Mouse (Mus musculus) ovary, postnatal 10 days (tissue): Measurements from ENCODE around the gene Swap70.

ENCODE experiments used
- DNase-seq: peaks from one replicate; pipeline ENCODE4 v3.0.0; 2022; ENCODE audit warnings: low spot score

Swap70 gene

DNA sequence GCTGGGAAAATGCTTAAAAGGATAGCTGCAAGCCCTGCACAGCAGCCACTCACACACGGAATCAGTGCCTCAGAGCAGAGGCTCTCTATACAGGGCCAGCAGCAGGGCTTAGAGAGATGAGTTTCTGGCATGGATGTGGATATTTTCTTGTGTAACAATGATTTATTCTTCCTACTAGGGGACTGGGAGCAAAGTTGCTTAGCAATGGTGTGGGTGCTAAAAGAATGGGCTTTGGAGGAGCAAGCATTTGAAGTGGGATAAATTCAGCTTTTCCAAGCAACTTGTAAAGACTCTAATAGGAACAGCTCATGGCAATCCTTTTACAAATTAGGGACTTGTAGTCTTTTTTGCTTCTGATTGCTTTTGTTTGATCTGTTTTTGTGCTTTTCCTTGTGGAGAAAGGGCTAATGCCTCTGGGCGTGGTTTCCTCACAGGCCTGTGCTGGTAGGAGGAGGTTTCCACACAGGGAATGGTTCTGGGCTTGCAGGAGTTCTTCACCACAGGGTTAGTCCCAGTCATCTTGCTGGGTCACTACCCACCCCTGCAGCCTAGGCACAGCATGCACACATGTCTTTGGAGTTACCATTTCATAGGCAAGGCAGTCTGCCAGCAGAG lies 16.4 kb downstream of the Swap70 start:
- DNase-seq: no peak

DNA sequence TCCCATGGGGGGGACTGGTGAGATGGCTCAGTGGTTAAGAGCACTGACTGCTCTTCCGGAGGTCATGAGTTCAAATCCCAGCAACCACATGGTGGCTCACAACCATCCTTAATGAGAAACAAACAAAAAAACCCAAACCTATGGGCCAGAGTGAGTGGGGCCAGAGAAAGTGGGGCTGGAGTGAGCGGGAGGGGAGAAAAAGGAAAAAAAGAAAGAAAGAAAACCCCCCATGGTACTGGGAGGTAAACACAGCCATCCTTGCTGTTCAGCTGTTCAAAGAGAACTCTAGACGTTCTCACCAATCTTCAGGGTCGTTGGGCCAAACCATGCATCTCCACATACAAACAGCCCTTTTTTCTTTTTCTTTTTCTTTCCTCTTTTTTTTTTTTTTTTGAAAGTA lies 18.1 kb downstream of the Swap70 start:
- no peak for DNase-seq

DNA sequence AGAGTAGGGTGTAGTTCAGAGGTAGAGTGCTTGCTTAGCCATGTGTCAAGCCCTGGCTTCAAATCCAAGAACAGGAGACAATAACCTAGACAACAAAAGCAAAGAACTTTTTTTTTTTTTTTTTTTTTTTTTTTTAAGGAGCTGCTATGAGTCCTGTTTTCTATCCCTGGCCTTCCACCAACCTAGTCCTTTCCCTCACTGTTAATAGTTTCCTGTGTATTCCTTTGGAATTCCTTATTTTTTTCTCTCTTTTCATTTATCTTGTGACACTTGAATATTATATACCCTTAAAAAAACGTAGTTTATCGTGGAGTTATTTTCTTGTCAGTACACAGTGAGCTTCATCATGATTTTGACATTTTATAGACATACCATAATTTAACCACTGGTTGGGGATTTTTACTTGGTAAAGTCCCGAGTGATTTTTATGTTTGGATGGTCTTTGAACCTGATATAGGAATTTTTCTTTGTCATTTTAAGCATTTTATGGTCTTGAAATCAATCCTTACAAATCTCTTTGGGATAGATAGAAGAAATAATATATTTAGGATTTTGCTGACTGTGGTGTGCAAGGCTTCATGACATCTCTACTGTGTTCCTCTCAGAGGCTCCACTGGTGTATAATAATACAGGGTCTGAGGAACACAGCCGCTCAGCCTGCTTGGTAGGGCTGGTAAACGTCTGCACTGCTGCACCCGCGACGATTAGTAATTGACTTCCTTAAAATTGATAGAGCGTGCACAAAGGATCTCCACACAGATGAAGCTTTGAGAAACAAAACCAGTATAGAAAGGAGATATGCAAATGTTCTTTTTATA lies 20.2 kb downstream of the Swap70 start:
- no peak for DNase-seq

DNA sequence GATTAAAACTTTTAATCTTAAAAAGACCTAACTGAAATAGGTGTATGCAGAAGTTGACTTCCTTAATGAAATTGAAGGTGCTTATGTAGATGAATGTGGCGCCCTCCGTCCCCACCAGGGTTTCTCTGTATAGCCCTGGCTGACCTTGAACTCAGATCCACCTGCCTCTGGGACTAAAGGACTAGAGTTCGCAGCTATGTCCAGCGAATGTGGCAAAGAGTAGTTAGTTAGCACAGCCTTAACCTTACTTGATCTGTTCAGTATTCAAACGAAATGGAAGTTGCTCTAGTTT lies 20.7 kb downstream of the Swap70 start:
- no peak for DNase-seq

DNA sequence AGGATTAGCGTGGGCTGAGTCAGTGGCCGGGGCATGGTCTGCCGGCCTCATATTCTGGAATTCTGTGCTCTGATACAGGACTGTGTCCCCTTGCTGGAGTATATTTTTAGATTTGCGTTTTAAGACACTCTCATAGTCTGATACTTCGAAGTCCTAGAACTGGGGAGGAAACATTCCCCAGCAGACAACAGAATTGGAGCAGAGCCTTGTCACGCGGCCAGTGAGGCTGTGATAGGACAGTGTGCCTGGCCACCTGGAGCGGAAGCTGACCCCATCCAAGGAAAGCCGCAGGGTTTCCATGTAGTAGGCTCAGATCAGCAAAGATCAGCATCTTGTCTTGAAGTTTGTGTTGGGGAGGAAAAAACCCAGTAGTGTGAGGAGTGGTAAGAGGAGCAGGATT lies 23.6 kb downstream of the Swap70 start:
- DNase-seq: no peak

DNA sequence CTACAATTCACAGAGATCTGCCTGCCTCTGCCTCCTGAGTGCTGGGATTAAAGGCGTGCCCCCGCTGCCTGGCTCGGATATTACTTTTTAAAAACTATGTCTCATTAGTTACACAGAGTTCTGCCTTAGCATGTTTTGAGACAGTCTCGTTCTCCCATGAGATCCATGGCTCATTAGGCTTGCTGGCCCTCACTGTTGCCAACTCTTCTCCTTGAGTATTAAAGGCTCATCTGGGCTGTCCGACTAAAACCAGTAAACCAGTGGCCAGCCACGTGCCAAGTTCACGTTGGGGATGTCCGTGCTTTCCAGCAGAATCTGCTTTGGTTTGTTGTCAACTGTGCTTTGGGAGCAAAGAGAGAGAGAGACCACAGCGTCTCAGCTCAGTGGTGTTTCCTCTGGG lies 25.0 kb downstream of the Swap70 start:
- DNase-seq: no peak

DNA sequence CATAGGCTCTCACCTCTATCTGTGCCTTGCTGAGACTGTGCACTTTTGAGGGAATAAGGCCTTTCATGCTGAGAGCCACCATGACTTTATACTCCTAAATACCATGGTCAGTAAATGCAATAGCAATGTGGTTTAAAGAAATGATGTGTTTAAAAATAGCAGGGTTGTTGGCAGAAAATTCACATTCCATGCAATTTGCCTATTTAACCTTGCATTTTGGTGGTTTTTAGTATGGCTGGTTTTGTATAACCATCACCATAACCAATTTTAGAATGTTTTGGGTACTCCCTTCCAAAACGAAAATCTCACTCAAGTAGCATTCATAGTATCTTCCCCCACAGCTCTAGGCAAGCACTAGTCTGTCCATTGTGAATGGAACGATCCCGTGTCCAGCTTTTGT lies 26.3 kb downstream of the Swap70 start:
- no peak for DNase-seq

DNA sequence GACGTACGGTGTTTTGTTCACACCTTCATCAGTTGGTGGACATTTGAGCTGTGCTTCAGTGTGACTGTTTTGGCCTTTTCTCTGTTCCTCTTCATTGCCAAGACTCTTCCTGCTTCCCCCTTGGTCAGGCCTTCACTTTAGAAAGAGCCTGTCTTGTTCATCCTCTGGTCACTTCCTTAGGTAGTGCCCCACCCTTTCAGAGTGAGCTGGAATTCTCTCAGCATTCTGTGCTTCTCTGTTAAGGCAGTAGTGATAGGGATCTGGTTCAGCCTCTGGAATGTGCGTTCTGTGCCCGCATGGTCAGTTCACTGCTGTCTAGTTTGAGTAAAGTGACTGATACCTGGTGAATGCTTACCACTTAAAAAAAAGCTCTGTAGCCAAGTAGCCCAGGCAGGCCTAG lies 27.2 kb downstream of the Swap70 start:
- no peak for DNase-seq

DNA sequence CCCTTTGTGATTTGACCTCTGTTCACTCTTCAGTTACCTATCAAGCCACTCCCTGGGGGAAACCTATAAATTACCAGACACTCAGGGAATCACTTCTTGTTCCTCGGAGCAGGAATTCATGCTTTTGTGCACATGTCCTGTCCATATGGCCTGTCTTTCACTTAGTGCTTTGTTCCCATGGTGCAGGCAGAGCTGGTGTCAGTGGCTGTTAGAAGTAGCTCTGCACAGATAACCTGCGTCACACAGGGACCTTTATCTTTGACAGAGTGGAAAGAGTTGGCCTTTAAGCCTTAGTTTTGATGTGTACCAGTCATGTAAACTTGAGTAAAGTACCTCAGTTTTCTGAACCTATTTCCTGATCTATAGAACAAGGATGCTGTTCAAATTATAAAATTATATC lies 32.4 kb downstream of the Swap70 start:
- no peak for DNase-seq

DNA sequence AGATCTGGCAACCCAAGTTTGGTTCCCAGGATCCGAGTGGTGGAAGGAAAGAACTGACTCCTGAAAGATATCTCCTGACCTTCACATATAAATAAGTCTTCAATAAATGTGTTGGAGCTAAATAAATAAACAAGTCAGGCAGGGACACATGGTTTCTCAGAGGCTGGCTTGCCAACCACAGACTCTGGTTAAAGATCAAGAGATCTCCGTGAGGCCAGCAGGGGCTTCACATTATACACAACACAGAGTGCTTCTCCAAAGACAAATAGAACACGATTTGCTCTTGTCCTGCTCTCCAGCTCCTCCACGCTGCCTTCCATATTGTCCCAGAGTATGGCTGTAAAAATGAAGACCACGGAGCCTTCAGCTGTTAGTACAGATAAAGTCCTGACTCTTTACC lies 32.9 kb downstream of the Swap70 start:
- DNase-seq: no peak

DNA sequence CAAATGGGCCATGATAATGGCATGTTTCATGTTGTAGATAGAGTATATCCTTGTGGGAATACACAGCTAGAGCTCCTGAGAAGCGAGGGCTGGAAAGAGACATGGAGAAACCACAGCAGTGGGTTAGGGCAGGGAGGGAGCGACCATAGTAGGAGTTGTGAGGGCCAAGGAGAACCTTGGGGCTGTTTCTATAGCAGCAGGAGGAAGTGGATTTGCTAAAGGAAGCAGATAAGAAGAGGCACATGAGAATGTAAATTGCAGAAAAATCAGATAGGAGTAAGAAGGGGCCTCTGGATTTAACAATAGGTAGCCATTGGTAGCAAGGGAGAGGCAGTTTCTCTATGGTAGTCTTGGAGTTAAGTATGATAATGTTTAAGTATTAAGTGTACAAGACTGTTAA lies 35.5 kb downstream of the Swap70 start:
- DNase-seq: no peak

DNA sequence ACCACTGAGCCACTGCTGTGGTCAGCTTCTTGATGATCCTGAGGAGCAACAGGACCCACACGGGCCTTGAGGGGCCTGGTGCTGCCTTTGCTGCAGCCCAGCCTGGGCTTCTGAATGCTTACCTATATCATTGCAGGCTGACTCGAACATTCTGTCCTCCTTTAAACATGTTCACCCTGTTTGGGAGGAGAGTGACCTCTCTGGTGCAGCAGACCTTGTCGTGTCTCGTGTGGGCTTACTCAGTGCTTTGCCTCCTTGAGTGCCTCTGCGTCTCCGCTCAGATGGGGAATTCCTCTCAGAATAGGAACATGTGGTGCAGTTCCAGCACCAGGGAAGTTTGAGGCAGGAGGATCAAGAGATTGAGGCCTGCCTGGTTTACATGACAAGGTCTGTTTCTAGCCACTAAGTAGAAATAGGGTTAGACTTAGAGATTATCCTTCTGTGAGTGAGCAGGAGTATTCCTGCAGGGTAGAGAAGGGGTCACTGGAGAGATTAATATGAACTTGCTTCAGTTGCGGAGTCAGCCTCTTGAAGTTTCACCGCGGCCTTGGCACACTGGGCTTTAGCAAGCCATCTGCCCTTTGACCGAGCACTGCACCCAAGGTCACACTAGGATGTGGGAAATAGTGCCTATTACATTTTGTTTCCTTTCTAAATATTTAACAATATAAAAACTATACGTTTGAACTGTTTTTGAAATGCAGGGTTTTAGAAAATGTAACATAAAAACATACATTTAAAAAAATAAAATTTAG lies 36.9 kb downstream of the Swap70 start:
- DNase-seq: no peak

DNA sequence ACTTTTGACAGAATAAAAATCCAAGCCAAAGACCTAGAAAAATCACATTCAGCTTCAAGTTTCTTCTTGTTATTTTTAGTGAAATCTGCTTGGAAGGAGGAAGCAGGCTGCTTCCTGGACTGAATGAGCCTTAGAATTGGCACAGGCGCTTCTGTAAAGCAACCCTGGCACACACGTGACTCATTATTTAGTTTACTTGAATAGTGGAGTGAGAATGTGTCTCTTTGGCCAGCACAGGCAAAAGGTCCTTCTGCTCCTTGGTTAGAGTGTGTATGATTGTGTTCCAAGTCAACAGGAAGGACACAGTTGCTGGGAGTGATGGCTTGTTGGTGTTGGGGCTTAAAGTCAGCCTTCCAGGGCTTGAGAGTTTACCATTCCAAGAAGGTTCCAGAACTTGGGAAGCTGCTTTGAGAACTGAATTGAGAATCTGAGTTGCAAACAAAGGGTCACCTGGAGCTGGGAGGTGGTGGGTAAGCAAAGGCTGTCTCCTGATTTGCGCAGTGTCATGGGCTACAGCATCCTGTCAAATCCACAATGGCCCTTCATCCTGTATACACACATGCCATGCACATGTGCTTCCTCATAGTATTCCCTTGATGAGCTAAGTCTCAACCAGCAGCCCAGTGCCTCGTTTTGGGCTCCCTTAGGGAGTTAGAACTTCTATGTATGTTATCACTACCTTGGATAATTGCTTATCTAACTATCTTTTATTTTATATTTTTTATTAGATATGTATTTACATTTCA lies 38.6 kb downstream of the Swap70 start:
- no peak for DNase-seq

DNA sequence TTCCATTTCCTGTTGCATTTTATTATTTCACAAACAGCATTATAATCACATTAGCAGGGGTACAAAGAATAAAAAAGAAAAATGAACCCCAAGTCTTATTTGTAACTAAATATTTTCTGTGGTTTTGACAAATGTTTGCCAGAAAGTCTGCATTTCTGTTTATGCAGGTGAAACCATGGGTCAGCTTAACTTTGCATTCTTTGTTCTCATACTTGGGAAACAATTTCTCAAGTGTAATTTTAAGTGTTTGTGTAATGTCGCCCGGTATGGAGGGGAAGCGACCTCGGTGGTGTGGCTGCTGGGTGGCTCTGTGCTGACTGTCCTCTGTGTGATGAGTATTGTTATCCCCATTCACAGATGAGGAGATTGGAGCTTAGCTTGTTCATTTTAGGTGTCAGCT lies 40.3 kb downstream of the Swap70 start:
- no peak for DNase-seq

DNA sequence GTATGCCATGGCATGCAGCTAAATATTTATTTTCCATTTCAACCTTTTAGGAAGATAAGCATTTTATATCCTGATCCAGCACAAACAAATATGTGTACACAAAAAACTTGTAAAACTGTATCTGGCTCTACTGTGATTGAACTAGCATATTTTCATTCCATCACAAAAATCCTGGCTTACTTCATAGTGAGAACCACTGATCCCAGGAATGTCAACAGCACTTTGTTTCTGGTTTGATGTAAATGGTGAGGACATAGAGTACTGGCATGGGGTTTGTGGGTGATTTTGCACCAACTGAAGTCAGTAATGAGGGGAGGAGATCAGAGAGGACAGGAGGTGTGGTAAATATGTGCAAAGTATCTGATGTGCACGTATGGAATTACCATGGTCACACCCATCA lies 41.1 kb downstream of the Swap70 start:
- DNase-seq: no peak

DNA sequence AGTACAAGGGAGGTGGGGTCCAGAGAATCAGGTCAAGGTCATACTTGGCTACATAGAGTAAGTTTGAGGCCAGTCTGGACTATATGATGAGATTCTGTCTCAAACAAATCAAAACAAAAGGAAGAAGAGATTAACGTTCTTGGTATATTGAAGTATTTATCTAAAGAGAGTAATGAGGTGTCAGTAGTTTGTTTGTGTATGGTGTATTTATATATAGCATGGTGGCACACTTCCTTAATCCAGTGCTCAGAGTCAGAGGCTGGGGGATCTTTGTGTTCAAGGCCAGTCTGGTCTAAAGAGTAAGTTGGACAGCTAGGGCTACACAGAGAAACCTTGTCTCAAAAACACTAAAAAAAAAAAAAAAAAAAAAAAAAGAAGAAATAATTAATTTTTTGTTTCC lies 42.0 kb downstream of the Swap70 start:
- no peak for DNase-seq

DNA sequence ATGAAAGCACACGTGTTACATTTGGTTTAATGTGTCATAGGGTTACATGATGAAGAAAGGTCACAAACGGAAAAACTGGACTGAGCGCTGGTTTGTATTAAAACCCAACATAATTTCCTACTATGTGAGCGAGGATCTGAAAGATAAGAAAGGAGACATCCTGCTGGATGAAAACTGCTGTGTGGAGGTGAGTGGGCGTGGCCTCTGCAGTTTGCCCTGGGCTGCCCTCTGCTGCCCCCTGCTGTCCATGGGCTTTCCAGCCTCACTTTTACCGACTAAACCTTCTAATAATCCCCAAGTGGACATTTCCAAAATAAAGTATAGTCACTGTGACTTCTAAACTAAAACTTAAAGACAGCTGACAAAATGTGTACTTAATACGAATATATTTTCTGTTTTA lies 44.3 kb downstream of the Swap70 start:
- DNase-seq: peak; percentile 75

DNA sequence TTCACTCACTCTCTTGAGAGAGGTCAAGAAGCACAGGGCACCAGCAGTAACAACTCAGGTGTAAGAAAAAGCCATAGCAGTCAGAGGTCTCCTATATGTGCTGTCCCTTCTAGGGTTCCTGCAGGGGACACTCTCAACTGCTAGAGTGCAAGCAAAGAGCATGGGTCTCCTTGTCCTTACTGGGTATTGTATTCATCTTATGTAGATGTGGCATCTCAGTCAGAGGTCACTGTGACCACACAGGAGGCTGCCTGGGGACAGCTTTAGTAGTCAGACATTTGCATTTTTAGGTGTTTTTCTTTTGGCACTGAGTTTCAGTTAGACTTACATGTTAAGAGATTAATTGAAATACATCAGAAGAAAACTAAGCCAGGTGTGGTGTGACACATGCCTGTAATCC lies 45.5 kb downstream of the Swap70 start:
- no peak for DNase-seq

DNA sequence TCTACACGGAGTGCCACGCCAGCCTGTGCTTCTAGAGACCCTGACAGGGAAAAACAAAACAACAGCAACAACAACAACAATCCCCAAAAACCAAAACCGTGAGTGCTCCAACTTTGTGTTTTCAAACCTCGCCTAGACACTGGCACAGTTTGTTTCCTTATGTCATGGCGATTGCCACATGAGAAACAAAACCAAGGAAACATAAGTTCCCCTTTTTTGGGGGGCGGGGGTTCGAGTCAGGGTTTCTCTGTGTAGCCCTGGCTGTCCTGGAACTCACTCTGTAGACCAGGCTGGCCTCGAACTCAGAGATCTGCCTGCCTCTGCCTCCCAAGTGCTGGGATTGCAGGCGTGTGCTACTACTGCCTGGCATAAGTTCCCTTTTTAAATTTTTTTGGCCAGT lies 46.5 kb downstream of the Swap70 start:
- DNase-seq: no peak

DNA sequence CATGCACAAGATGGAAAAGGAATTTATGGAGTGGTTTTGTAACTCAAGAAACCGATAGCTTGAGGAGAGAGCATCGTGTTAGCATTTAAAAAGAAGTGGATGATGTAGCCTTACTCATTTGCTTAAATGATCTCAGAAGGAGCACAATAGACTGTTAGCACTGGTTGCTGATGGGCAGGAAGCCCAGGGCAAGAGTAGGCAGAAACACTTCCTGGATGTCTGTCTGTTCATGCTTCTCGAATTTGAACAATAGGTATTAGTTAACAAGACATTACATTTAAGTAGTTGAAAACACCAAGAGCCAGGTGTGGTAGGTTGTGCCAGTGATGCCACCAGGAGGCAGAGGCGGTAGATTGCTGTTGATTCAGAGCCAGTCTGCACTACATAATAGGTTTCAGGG lies 47.0 kb downstream of the Swap70 start:
- no peak for DNase-seq

DNA sequence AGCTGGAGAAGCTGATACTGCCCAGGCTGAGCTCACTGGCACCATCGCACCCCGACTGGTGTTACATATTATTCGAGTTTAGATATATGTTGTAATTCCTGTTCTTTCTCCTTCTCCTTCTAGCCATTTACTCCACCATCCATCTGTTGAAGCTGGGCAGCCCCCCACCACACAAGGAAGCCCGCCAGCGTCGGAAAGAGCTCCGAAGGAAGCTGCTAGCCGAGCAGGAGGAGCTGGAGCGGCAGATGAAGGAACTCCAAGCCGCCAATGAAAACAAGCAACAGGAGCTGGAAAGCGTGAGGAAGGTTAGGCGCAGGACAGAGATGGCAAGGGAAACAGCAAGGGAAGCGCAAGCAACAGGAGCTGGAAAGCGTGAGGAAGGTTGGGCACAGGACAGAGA lies 48.3 kb downstream of the Swap70 start:
- no peak for DNase-seq

DNA sequence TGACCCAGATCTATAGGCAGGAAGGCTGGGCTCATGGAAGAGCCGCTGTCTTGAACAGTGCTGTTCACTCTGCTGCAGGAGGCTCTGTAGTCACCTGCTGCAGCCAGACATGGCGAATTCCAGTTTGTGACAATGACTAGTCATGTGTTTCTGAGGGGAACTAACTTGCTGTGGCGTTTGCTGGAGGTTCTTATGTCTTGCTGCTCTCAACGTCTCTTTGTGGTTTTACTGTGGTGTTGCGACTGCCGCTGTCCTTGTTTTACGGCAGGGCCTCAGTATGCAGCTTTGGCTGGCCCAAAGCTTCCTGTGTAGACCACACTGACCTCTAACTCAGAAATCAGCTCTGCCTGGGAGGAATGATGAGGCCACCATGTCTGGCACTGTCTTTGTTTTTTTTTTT lies 48.9 kb downstream of the Swap70 start:
- DNase-seq: no peak

DNA sequence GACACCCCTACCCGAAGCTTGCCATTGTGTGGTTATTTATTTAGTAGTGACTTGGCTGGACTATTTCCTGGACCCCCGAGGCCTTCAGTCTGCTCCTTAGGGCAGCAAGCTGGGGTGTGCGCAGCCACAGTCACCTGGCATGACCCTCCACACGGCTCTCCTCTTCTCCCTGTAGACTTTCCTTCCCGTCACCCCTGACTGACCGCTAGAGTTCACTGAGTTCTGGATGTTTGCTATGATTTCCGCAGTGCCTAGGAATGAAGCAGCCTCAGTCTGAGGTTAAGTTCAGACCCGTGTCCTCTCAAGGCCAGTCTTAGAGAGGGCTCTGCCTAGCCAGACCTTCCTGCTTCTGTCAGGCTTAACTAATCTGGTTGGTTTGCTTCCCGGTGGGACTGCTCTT lies 50.3 kb downstream of the Swap70 start:
- DNase-seq: no peak
